Mouse (Mus musculus) CH12.LX (cell line): ENCODE data around the gene Prss32. TPM values are rescaled to one million over a fixed set of nuclear protein-coding genes. Genes with fewer than 3 reads are reported as not detected.

ENCODE experiments used
- DNase-seq: peaks from one replicate; pipeline ENCODE4 v3.0.0-alpha.2; 2013; ENCODE audit errors: extremely low read depth
- H3K27ac ChIP-seq: 2 replicates; pipeline ENCODE4 v1.5.1; 2012; ENCODE audit warnings: low read depth, mild to moderate bottlenecking, control low read depth, moderate library complexity; ENCODE audit not compliant: insufficient read depth
- H3K27me3 ChIP-seq: replicated peaks from 2 replicates; pipeline ENCODE3; 2012; ENCODE audit warnings: inconsistent platforms
- H3K36me3 ChIP-seq, 2 experiments: replicated peaks in 1 of 2; 2 replicates each; pipeline versions ENCODE3 to v1.6.1; 2012; ENCODE audit warnings: inconsistent platforms in 1 of 2, low read length in 1 of 2, mild to moderate bottlenecking in 1 of 2, mixed read lengths in 1 of 2, moderate library complexity in 1 of 2; ENCODE audit not compliant: control insufficient read depth in 1 of 2, insufficient read depth in 1 of 2
- H3K4me1 ChIP-seq, 2 experiments: 2 replicates each; pipeline ENCODE4 v1.6.1; 2012; ENCODE audit warnings: inconsistent platforms in 1 of 2, moderate library complexity in 1 of 2; ENCODE audit not compliant: insufficient read depth in 2 of 2, control insufficient read depth in 1 of 2
- H3K4me2 ChIP-seq: 2 replicates; pipeline ENCODE4 v1.6.1; 2012; ENCODE audit warnings: low read depth, mild to moderate bottlenecking, control low read depth; ENCODE audit not compliant: poor library complexity, insufficient read depth, severe bottlenecking
- H3K4me3 ChIP-seq, 3 experiments: fragments of 150-350 bp in 1 of 3; sonication (generic) in 1 of 3; replicated peaks in 1 of 3; 2 replicates each; pipeline versions ENCODE3 to v1.5.1; 2011 to 2012; ENCODE audit warnings: low read depth in 2 of 3, low read length in 2 of 3, mild to moderate bottlenecking in 2 of 3, moderate library complexity in 2 of 3, control low read depth in 1 of 3, improper control_type of control experiment in 1 of 3, inconsistent platforms in 1 of 3, mixed read lengths in 1 of 3; ENCODE audit not compliant: poor library complexity in 1 of 3
- H3K79me2 ChIP-seq: replicated peaks from 2 replicates; pipeline ENCODE4 v1.6.1; 2012; ENCODE audit warnings: mild to moderate bottlenecking, moderate library complexity; ENCODE audit not compliant: control insufficient read depth, poor library complexity, insufficient read depth, severe bottlenecking; ENCODE audit errors: extremely low read depth
- H3K9ac ChIP-seq: 2 replicates; pipeline ENCODE4 v1.6.1; 2012; ENCODE audit warnings: low read depth, mild to moderate bottlenecking, control low read depth, moderate library complexity; ENCODE audit not compliant: insufficient read depth
- H3K9me3 ChIP-seq: replicated peaks from 2 replicates; pipeline ENCODE3; 2012; ENCODE audit warnings: low read length, inconsistent platforms, mixed read lengths
- CHD1 ChIP-seq: IDR thresholded peaks from 2 replicates; pipeline ENCODE4 v1.6.1; 2012; ENCODE audit warnings: low read depth, low read length, improper control_type of control experiment, inconsistent platforms
- CTCF ChIP-seq, 2 experiments: IDR thresholded peaks in 1 of 2; conservative IDR thresholded peaks in 1 of 2; 2 replicates each; pipeline ENCODE4 v1.5.1; 2011 to 2012; ENCODE audit warnings: low read depth in 2 of 2, low read length in 2 of 2, improper control_type of control experiment in 1 of 2, inconsistent platforms in 1 of 2, mild to moderate bottlenecking in 1 of 2, moderate library complexity in 1 of 2
- ELF1 ChIP-seq: IDR thresholded peaks from 2 replicates; pipeline ENCODE4 v1.6.1; 2014; ENCODE audit warnings: low read depth, mild to moderate bottlenecking, inconsistent platforms, low read length, improper control_type of control experiment
- GABPA ChIP-seq: IDR thresholded peaks from 2 replicates; pipeline ENCODE4 v1.6.1; 2012; ENCODE audit warnings: low read depth, low read length, improper control_type of control experiment, inconsistent platforms; ENCODE audit not compliant: insufficient replicate concordance
- JUN ChIP-seq: IDR thresholded peaks from 2 replicates; pipeline ENCODE4 v1.6.1; 2011; ENCODE audit warnings: low read depth, mild to moderate bottlenecking, low read length, improper control_type of control experiment, moderate library complexity; ENCODE audit not compliant: insufficient read depth
- JUND ChIP-seq: conservative IDR thresholded peaks from 2 replicates; pipeline ENCODE4 v1.6.1; 2011; ENCODE audit warnings: low read depth, low read length, improper control_type of control experiment
- KAT2A ChIP-seq: IDR thresholded peaks from 2 replicates; pipeline ENCODE4 v1.6.1; 2012; ENCODE audit warnings: low read length, improper control_type of control experiment, inconsistent platforms; ENCODE audit not compliant: insufficient replicate concordance
- MAFK ChIP-seq: IDR thresholded peaks from 2 replicates; pipeline ENCODE4 v1.6.1; 2011; ENCODE audit warnings: low read length, improper control_type of control experiment; ENCODE audit not compliant: insufficient replicate concordance
- MYC ChIP-seq: IDR thresholded peaks from 2 replicates; pipeline ENCODE4 v1.6.1; 2011; ENCODE audit warnings: low read depth, mild to moderate bottlenecking, improper control_type of control experiment, low read length
- NELFE ChIP-seq: IDR thresholded peaks from 2 replicates; pipeline ENCODE4 v1.6.1; 2011; ENCODE audit warnings: low read depth, low read length, improper control_type of control experiment
- NRF1 ChIP-seq: IDR thresholded peaks from 2 replicates; pipeline ENCODE4 v1.6.1; 2014; ENCODE audit warnings: low read depth, mild to moderate bottlenecking, inconsistent platforms, low read length, improper control_type of control experiment, moderate library complexity
- PAX5 ChIP-seq: IDR thresholded peaks from 2 replicates; pipeline ENCODE4 v1.6.1; 2012; ENCODE audit warnings: low read length, inconsistent platforms, mixed read lengths
- POLR2A ChIP-seq: IDR thresholded peaks from 2 replicates; pipeline ENCODE4 v1.6.1; 2011; ENCODE audit warnings: low read depth, mild to moderate bottlenecking, improper control_type of control experiment, low read length
- RAD21 ChIP-seq: IDR thresholded peaks from 2 replicates; pipeline ENCODE4 v1.6.1; 2011; ENCODE audit warnings: low read depth, mild to moderate bottlenecking, low read length, improper control_type of control experiment, moderate library complexity
- SMC3 ChIP-seq: IDR thresholded peaks from 2 replicates; pipeline ENCODE4 v1.6.1; 2011; ENCODE audit warnings: low read depth, low read length, improper control_type of control experiment
- TCF12 ChIP-seq: IDR thresholded peaks from 2 replicates; pipeline ENCODE4 v1.6.1; 2014; ENCODE audit warnings: low read depth, mild to moderate bottlenecking, inconsistent platforms, low read length, improper control_type of control experiment
- USF1 ChIP-seq: IDR thresholded peaks from 2 replicates; pipeline ENCODE4 v1.6.1; 2014; ENCODE audit warnings: low read depth, mild to moderate bottlenecking, inconsistent platforms, low read length, improper control_type of control experiment
- USF2 ChIP-seq: conservative IDR thresholded peaks from 2 replicates; pipeline ENCODE4 v1.6.1; 2011; ENCODE audit warnings: low read depth, low read length, improper control_type of control experiment
- ZKSCAN1 ChIP-seq: IDR thresholded peaks from 2 replicates; pipeline ENCODE4 v1.6.1; 2012; ENCODE audit warnings: low read depth, inconsistent platforms, low read length, improper control_type of control experiment, borderline replicate concordance
- ZMIZ1 ChIP-seq: IDR thresholded peaks from 2 replicates; pipeline ENCODE4 v1.6.1; 2012; ENCODE audit warnings: low read depth, mild to moderate bottlenecking, inconsistent platforms, low read length, improper control_type of control experiment
- ZNF384 ChIP-seq: IDR thresholded peaks from 2 replicates; pipeline ENCODE4 v1.6.1; 2012; ENCODE audit warnings: low read depth, low read length, improper control_type of control experiment, inconsistent platforms
- dilution Hi-C: fragments of 300-500 bp; cut with MboI; formaldehyde crosslinking; loops from 2 replicates; pipeline ENCODE4 v1.14.3; 2020; ENCODE audit warnings: low sequenced_read_pairs; ENCODE audit not compliant: extremely low pct_unique_long_range_greater_than_20kb, extremely low pct_ligation_motif_present
- in situ Hi-C: fragments of 300-500 bp; cut with MboI; formaldehyde crosslinking; loops from 3 replicates; pipeline ENCODE4 v1.14.3; 2019; ENCODE audit warnings: low sequenced_read_pairs, low pct_ligation_motif_present, low pct_unique_long_range_greater_than_20kb, mixed read lengths
- polyA plus RNA-seq: library from polyadenylated mRNA; unstranded; fragments of >175 nt; gene quantifications from 2 replicates; pipeline ENCODE4 v1.2.1, GENCODE M21; 2012; ENCODE audit warnings: low read depth; ENCODE audit not compliant: insufficient read length
- total RNA-seq, 2 experiments: library from RNA; depleted of rRNA; stranded (reverse); fragments of 300-350 nt in 1 of 2; fragments of >200 nt in 1 of 2; gene quantifications; 2 replicates each; pipeline ENCODE4 v1.2.3; 2012 to 2014

The Prss32 gene
- total and polyA plus RNA-seq, 3 experiments: not detected

GRCm38 (mm10) chr17:23831201-23831600, 12.5 kb upstream of the Prss32 start:
- H3K9ac ChIP-seq: no peak overlapping the region
- peaks cover 16% of the 10 kb centered on the region for H3K79me2 ChIP-seq
- no peak overlapping the region for H3K4me2 ChIP-seq
- no peak for DNase-seq
- no peak overlapping the region for H3K4me3 ChIP-seq
- dilution Hi-C loops: no loop called here
- TF ChIP-seq ZNF384: peak; percentile 44
- no peak for TF ChIP-seq ELF1
- no peak for TF ChIP-seq TCF12
- no peak overlapping the region for H3K27ac ChIP-seq
- in situ Hi-C loops: no loop called here
- H3K27me3 ChIP-seq: no peaks in the 10 kb centered on the region
- H3K36me3 ChIP-seq: peaks cover 2 to 14% of the 10 kb centered on the region in 2 experiments
- H3K4me1 ChIP-seq: peaks cover 2 to 27% of the 10 kb centered on the region in 2 experiments; a peak in 3 of 4 replicates
- H3K9me3 ChIP-seq: no peaks in the 10 kb centered on the region

GRCm38 (mm10) chr17:23836006-23836575, 7.6 kb upstream of the Prss32 start, which contains the start of gene Prss33:
TSS of gene Prss33 (minus strand) at chr17:23836056.
- H3K79me2 ChIP-seq: no peaks in the 10 kb centered on the region
- TF ChIP-seq POLR2A: no peak
- no peak for TF ChIP-seq KAT2A
- no peak for TF ChIP-seq NRF1
- no peak for TF ChIP-seq GABPA
- TF ChIP-seq PAX5: no peak
- no peak for TF ChIP-seq USF1
- TF ChIP-seq ZNF384: no peak
- no peak for TF ChIP-seq NELFE
- no peak for TF ChIP-seq MAFK
- TF ChIP-seq TCF12: no peak
- TF ChIP-seq, all 38 proteins: peak for 0
- Histone ChIP-seq H3K27ac (no peak within 1 kb of the TSS), H3K4me3 (no peak within 1 kb of the TSS), H3K4me1 (no peaks in the 10 kb centered on the region), H3K4me2 (no peak within 1 kb of the TSS), H3K36me3 (no peaks in the 10 kb centered on the region), H3K27me3 (no peaks in the 10 kb centered on the region), H3K9ac (no peak within 1 kb of the TSS), H3K9me3 (no peaks in the 10 kb centered on the region)
- in situ Hi-C loops: loop anchor here (5.0 kb wide), 1 partner anchor 59 kb away; no protein-coding TSS in a partner anchor
- dilution Hi-C loops: no loop called here
- no peak for DNase-seq

DNA sequence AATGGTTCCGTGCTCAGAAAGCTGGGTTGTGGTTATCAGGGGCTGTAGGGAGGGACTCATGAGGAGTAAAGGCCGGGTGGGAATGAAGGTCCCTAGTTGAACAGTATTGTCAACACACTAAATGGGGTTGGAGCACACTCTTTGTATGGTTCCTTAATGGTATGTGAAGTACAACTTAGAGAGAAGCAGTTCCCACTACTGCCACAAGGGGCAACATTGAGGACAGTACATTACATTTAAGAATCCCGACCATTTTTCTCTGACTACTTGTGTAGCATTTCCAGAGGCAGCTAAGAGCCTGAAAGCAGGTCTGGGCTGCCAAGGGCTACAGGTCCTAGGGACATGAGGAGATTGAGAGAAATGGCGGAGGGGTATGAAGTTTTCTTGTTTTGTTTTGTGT, 2.5 kb upstream of the Prss32 start:
- Histone ChIP-seq H3K9ac (no peak overlapping the region), H3K79me2 (no peaks in the 10 kb centered on the region), H3K4me3 (no peak overlapping the region), H3K4me1 (peaks cover 4 to 5% of the 10 kb centered on the region in 2 experiments; a peak in 1 of 4 replicates), H3K27ac (no peak overlapping the region), H3K27me3 (no peaks in the 10 kb centered on the region), H3K9me3 (no peaks in the 10 kb centered on the region), H3K36me3 (no peaks in the 10 kb centered on the region), H3K4me2 (no peak overlapping the region; the same call in 1 of the 2 replicates)
- peak; percentile 76 for DNase-seq
- no peak for TF ChIP-seq USF2
- TF ChIP-seq ZMIZ1: no peak
- TF ChIP-seq POLR2A: no peak
- TF ChIP-seq MYC: peak; percentile 23; the same call in 1 of the 2 replicates
- no peak for TF ChIP-seq ZKSCAN1
- no peak for TF ChIP-seq JUND
- peak; percentile 68 to 96 for TF ChIP-seq CTCF (conservative IDR thresholded peaks at IDR 0.05 in 1 of 2, IDR thresholded peaks at IDR 0.05 in 1 of 2; ENCODE audit: low read depth in 2 of 2, low read length in 2 of 2)
- peak; percentile 21; the same call in 1 of the 2 replicates for TF ChIP-seq SMC3
- TF ChIP-seq CHD1: no peak
- TF ChIP-seq RAD21: peak; percentile 11
- TF ChIP-seq JUN: no peak
- in situ Hi-C loops (no loop called here), dilution Hi-C loops (no loop called here)
